Mouse (Mus musculus) gastrocnemius, postnatal 10 days (tissue): ENCODE measurements around the gene Hmga2. TPM values are rescaled to one million over a fixed set of nuclear protein-coding genes. Genes with fewer than 3 reads are reported as not detected.

Source experiments
- DNase-seq: peaks from one replicate; pipeline ENCODE4 v3.0.0; 2021; ENCODE audit warnings: mixed read lengths
- long read RNA-seq, 2 experiments: library from polyadenylated mRNA; stranded (forward); transcript quantifications; one replicate each; pipeline ENCODE4 v2.0.0; 2021
- total RNA-seq, 2 experiments: library from RNA; stranded (reverse); gene quantifications; 2 replicates each; pipeline ENCODE4 v1.2.3; 2021

Hmga2 gene
- total RNA-seq = under 1 TPM; 0.21 to 0.23 TPM
- long read RNA-seq, experiment 1 = 0 reads
- long read RNA-seq, experiment 2 = 0 reads

DNA sequence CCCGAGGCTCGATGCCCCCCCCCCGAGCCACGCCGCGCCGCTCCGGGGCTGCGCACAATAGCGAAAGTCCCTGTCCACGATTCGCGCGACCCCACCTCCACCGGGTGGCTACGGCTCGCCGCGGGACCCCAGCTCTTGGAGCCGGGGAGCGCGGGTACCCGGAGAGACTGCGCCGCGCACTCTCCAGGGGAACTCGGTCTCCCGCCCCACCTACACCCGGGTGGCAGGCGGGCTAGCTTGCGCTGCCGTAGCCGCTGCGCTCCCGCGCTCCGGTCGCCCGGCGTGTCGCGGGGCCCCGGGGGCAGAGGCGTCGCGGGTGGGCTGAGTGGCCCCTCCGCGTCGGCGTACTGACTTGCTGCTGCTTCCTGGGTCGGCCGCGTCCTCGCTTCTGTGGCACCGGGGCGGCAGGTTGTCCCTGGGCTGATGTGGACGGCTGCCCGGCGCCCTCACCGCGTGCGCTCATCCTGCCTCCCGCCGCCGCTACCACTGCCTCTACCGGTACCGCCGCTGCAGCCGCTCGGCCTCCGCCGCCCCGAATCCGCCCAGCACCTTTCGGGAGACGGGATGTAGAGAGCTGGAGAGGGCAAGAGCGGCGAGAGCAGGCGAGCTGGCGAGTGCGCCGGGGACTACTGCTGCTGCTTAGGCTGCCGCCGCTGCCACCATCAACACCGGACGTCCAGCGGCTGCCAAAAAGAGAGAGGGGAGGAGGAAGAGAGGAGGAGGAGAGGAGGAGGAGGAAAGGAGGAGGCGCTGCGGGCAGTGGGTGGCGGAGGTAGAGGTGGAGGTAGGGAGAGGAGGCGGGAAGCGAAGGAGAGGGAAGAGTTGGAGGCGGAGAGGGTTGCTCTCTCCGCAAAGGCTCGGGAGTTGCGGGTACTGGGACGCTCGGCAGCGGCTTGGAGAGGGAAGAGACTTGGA lies at the start of gene Hmga2:
TSS of gene Hmga2 (minus strand) at position 869 of the 915 bp plus-strand sequence.
- peak; percentile 48 for DNase-seq

DNA sequence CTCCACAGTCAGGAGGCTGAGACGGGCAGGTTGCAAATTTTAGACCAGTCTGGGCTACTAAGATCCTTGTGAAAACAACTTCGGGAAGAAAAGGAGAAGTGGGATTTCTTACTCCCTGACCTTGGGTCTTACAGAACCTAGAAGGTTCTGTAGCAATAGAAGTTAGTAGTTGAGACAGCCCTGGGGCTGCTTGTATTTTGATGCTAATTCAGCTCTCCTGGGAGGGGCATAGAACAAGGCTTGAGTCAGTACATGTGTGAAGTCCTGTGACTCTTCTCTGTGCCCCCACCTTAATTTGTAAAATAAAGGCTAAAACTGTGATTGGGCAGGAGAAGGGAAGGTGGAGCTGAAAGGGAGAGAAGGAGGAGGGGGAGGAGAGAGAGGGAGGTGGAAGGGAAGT lies 46.7 kb upstream of the Hmga2 start:
- DNase-seq = no peak

DNA sequence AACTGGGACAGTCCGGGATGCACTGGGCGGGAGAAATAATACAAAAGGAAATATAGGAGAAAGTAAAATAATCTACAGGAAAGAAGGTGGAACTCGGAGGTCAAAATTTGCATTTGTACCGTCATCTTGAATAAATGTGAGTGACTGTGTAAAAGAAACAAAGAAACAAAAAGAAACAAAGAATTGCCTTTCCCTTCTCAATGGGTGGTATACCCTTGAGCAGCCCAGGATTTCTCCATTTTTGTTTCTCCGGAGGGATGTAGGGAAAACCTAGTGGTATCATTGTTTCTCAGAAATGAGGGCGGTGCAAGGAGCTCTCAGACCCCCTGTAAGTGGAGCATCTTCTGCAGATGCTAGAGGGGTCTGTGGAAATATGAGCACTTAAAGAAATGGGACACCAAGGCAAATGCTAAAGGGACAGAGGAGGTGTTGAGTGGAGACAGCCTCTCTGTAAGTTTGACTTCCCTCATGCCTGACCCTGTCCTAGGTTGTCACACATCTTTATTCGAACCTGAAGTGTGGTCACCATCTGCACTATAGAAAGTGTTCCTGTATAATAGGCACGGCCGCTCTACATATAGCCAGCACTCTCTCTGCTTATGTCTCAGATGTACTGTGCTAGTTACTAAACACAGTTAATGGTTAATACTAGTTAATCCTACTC lies 45.8 kb upstream of the Hmga2 start:
- DNase-seq = no peak

DNA sequence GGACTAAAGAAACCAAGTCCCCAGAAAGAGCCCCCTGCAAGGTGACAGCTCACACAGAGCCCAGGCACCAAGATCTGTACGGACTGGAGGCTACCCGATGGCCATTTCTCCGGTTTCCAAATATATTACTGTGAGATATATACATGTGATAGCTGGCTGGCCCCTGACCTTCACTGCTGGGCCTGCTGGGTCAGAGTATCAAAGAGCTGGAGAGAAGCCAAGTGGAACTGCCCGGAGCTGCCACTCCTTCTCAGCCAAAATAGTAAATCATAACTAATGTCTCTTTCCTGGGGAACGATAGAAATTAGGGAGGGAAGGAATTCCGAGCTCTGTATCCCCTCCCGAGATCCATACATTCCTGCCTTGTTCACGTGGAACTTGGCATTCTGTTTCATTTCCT lies 40.0 kb upstream of the Hmga2 start:
- DNase-seq = no peak

DNA sequence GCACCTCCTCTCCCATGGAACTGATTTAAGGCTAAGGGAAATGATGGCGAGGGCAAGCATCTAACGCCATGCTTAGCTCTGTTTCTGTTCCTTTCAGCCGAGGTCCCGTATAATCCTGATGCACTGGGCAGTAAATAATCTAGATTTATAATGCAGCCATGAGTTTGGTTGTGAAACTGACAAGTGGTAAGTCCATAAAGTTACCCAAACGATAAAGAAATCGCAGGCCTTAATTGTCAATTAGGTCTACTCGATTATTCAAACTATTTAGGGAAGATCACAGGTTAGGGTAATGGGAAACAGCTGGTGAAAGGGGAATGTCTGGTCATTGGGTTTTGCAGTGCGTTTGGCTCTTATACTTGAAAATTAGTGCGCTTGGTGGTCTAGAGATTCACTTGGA lies 37.5 kb upstream of the Hmga2 start:
- DNase-seq = no peak

DNA sequence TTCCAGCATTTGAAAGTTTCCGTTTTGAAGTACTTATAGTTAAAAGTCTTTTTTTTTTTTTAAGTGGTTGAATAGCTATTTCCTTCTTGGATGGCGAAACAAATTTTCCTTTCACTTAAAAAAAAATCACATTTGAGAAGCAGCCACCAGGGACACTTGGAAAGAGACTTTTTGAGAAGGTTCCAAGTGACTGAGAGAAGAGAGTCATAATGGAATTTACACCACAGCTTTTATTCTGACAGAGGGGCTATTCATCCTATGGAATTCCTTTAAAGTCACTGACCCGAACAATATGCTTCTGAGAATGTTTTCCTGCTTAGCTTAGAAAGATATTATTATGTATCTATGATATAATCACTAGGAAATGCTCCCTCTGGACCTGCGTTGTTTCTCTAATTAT lies 36.7 kb upstream of the Hmga2 start:
- DNase-seq = no peak

DNA sequence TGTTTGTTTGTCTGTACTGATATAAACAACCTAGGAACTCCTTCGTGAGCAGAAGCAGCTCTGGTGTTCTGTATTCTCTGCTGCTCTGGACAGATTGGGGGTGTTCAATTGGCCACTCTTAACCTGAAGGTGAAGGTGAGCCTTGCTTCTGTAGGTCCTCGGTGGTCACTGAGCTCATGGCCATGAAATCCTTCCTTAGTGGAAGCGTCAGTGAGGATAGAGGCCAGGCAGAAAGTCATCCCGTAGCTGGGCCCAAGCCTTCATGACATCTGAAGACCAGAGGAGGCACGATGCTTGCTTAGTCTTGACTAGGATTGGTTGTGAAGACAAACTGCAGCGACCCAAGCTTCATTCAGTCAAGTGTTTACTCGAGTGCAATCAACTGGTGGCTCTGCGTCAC lies 35.9 kb upstream of the Hmga2 start:
- DNase-seq = no peak

DNA sequence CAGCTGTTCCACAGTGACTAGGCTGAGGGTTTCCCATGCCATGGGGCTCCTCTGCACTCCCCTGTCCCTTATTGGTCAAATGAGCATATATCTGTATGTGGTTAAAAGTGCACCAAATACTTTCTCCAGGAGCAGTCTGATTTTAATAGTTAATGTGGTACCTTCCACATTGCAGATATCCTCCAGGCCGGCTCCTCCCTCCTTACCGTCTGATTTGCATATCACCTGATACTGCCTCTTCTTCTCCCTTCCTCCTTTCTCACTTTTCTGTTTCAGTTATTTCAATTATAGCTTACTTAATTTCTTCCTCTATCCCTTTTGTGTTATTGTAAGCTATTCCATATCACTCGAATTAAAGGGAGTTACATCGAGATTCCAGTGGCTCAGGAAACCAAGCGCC lies 27.7 kb upstream of the Hmga2 start:
- DNase-seq = no peak

DNA sequence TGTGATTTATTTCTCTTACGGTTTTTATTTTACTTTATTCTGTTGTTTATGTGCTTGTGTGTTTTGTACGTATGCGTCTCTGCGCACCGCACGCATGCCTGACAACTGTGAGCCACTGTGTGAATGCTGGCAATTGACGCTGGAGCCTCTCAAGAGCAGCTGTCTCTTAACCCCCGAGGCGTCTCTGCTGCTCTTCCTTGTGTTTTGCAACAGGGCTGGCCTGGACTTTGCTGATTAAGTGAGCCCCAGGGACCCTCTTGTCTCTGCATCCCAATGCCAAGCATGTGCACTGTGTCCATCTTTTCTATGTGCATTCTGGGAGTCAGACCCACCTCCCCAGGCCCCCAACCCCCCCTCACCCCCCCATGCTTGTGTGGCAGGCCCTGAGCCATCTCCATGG lies 24.5 kb upstream of the Hmga2 start:
- DNase-seq = peak; percentile 9

DNA sequence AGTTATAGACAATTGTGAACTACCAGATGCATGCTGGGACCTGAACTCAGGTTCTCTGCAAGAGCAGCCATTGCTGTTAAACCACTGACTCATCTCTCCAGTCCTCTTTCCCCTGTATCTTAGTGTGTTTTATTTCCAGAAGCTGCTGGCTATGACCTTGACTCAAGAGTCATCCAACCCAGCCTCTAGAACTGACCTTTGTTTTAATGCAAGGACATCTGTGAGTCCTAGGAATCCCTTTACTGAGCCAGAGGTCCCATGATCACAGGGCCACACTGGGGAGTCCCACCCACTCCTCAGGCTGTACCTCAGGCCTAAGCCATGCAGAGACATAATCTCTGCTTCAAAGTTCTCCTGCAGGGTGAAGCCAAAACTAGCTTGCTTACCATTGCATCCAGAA lies 21.8 kb upstream of the Hmga2 start:
- DNase-seq = no peak

DNA sequence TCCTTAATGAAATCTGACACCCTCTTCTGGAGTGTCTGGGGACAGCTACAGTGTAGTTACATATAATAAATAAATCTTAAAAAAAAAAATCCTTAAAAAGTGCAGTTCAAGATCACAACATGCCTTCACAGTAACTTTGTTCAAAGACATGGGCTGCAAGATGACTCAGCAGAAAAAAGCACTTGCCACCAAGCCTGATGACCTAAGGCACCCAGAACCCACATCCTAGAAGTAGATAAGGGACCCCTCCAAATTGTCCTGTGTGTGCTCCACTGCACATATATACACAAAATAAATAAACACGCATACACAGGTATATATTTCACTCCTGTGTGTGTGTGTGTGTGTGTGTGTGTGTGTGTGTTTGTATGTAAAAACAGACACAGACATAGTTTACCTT lies 18.4 kb upstream of the Hmga2 start:
- no peak for DNase-seq

DNA sequence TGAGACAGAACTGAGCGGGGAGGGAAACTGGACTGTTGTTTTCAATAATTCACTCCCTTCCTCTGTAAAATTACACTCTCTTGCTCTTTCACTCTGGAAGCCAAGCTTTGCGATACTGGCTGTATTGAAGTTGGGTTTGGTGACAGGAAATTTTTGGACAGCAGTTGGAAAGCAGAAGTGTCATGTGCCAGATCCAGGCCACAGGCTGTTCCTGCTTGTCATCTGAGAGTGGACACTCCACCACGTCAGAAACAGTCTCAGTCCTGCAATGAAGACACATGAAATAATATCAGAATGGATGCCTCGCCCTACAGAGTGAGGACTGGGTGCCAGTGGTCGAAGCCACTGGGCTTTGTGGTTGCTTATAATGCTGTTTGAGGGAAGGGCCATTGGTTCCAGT lies 15.2 kb upstream of the Hmga2 start:
- DNase-seq = no peak

DNA sequence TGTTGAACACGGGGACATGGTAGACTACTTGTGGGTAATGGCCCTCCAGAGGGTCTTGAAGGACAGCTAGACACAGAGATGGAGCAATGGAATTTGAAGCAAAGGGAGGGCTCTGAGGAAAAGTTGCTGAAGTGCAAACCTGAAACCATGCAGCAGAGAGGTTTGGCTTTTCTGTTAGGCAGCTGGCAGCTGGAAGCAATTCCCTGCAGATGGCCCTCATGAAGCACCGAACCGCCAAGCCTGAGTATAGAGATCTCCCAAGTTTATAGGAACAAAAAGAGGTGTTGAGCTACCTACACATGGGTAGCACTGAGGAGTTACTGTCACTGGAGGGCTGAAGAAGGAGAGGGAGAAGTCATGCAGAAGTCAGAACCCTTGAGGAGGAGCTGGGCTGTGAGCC lies 13.3 kb upstream of the Hmga2 start:
- no peak for DNase-seq

DNA sequence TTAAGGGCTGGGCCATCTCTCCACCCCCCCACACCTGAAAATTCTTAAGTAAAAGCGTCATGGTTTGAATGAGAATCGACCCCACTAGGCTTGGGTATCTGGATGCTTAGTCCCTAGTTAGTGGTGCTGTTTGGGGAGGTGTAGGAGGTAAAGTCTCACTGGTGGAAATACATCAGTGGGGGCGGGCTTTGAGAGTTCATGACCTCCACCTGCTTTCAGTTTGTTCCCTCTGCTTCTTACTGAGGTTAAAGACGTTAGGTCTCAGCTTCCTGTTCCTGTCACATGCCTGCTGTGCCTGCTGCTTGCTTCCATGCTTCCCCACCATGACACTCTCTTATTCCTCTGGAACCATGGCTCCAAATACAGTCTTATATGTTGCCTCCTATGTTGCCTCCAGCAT lies 12.3 kb upstream of the Hmga2 start:
- DNase-seq = no peak

DNA sequence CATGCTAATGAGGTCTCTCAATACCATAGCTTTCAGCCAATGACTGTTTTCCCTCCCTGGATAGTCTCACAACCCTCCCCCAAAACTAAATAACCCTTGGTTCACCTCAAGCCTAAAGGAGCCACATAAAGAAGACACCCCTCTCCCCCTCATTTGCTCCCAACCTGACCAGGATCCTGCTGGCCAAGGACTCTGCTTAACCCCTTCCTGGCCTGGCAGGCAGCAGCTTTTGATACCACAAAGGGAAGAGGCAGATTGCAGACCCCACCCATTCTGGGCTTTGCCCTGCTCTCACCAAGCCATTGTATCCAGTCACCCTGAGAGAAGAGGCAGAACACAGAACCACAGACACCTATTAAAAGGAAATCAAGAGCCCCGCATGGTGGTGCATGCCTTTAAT lies 11.6 kb upstream of the Hmga2 start:
- no peak for DNase-seq

DNA sequence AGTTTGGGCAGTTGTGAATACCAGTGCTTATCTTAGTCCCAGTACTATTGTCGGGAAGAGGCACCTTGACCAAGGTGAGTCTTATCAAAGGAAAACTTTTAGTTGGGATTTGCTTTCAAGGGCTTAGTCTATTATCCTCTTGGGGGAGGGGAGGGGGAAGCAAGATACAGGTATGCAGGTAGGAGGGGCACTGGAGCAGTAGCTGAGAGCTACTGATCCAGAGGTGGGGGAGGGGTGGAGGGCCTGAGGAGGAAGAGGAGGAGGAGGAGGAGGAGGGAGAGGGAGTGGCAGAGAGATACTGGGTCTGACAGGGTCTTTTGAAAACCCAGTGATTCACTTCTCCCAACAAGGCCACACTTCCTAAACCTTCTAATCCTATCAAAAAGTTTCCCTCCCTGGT lies 9.2 kb upstream of the Hmga2 start:
- DNase-seq = no peak

DNA sequence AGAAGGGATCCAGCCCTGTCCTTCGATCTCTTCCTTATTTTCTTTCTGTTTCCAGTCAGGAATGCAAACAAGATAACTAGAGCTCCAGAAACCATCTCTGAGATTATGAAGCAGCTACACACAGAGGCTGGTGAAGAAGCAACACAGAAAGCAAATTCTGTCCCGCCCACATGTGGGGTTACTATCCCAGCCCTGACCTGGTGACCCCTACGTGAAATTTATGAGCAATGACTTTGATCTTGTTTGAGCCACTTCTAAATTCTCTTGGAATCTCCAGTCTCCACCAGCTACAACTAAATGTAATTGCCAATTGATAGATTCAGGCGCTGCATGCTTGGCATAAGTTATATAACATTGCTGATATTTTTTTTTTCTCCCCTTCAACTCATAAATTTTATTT lies 7.9 kb upstream of the Hmga2 start:
- DNase-seq = no peak

DNA sequence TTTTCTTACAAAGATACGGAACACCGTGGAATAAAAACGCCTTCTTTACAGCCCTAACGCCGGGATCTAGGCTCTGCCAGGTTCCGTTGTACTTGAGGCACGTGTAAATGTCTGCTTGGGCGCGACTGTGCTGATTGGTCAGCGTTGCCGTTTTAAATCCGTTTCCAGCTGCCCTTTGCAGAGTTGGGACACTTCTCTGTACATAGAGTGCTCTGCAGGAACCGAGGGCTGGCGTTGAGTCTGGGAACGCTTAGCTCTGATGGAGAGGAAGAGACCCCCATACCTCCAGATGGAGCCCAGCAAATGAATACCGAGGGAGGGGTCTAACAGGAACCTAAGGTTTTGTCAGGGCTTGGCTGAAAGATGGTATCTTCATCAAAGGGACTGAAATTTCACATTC lies 1.9 kb upstream of the Hmga2 start:
- DNase-seq = no peak

DNA sequence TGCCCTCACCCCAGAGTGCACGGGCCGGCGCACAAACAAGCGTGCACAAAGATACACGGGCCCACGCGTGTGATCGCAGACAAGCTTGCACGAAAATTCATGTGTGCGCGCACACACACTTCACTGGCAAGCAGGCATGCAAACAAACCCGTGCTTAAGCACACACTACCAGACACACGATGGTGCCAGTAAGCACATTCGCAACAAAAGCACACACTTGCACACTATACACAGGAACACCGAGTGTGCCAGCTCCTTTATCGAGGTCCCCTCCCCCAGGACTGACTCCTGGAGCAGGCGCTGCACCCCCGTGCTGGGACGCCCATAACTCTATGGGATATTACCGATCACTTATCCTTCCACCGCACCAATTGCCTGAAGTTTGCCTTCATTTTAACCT lies 1.2 kb upstream of the Hmga2 start:
- DNase-seq = no peak

DNA sequence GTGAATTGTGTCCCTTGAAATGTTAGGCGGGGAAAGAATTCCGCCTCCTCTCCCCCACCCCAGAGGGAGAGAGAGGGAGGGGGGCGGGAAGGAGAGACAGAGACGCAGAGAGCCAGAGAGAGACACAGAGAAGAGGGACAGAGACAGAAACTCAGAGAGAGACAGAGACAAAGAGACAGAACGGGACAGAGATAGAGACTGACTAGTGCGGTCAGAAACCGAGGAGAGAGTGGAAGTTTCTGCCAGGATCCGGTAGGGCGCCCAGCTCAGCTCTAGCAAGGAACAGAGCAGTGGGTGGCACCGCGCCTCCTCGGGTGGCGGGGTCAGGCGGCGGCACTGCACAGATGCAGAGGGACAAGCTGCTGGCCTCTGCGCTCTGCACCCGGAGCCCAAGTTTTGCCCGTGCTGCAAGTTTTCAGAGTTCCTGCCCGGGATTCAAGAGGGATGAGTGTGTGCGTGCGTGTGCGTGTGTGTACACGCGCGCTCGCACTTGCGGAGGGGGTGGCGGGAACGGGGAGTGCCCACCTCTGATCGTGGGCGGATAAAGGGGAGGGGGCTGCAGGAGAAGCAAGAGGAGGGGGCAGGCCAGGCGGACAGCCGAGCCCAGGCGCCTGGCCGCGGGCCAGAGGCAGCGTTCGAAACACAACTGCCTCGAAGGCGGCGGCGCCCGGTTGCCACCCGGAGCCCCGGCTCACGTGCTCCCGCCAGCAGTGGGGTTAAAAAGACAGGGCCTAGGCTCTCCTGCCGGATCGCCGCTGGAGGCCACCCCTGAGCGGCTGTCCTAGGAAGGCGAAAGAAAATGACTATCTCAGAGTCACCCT lies 457 bp upstream of the Hmga2 start:
- peak; percentile 43 for DNase-seq

DNA sequence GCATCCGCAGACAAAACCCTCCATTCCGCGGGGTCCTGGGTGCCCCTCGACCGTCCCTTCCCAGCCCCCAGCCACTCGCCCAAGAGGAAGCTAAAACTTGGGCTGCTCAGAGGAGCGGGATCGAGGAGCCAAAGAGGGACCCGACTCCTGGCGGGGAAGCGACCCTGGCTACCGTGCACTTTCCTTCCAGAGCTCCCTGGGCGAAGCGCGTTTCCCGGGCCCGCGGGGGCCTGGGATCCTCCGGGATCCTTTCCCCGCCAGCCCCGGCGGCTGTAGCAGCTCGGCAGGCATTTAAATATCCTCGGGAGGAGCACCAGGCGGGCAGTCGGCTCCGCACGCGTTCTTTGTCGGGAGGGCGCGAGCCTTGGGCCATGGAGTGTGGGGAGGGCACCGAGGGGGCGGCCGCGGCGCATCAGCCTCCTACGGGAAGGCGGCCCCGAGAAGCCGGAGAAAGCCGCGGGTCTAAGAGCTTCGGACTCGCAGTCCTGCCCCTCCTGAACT lies 1.2 kb downstream of the Hmga2 start:
- peak; percentile 37 for DNase-seq

DNA sequence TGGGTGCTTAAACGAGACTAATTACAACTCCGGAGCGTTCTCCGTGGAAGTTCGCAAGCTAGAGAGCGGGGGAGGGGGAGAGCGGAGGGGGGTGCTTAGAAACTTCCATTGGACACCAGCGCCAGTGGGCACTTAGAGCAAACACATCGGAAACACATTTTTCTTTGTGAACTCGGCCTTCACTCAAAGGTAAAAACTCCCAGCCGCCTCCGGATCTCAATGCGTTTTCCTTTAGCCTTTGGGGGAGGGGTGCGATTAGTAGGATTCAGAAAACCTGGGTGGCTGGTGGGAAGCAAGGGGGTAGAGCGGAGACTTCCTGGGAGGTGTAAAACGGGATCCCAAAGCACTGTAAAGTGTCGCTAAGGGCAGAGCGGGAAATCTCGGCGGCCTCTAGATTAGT lies 2.0 kb downstream of the Hmga2 start:
- DNase-seq = no peak

DNA sequence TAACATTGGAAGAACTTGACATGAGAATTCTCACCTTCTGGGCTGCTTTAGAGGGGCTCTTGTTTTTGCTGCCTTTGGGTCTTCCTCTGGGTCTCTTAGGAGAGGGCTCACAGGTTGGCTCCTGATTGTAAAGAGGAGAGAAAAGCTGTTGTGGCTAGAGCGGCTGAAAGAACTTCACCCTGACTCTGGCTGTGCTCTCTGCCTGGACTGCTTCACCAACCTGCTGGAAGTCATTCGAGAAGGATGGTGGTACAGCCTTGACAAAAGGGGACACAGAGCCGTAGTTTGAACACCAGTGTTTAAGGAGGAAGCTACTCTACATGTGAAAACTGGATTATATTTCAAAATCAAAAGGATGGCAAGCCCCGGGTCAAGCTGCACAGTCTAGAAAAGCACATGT lies 3.1 kb downstream of the Hmga2 start:
- no peak for DNase-seq
